Mouse (Mus musculus): ENCODE measurements at regions not wholly inside any gene's neighbourhood (a gene's known extent, or its start where the extent isn't known, plus 50 kb on each side); places are given as distances from the start of the nearest gene placed in this dataset.

DNA sequence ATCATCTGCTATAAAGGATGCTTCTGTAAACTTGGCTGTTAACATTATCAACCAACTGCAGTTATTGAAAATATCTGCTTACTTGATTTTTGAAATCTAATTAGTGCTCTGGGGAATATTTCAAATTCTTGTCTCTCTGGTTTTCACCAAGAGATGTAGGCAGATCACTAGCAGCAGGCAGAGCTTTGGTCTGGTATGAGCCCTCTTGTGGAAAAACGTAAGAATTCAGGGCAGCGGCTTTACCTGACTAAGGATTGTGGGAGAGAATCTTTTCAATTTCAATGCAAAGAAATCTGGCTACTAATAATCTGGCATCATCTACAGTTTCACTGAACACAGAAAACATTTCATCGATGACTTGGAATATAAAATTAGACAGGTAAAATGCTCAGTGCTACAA is 81.2 kb upstream of the Plppr4 start:
- no peak for TF ChIP-seq CTCF (IDR thresholded peaks at IDR 0.05; ENCODE audit: low read depth, low read length)
- TF ChIP-seq GATA1 (IDR thresholded peaks at IDR 0.05; ENCODE audit: borderline replicate concordance, low read length), result no peak
